Mouse (Mus musculus) MEL (cell line): ENCODE results near the gene Mgp.

Experiments
- CTCF ChIP-seq, 3 experiments: IDR thresholded peaks in 2 of 3; conservative IDR thresholded peaks in 1 of 3; 2 replicates each; pipeline ENCODE4 v1.5.1; 2011 to 2012; ENCODE audit warnings: low read length in 3 of 3, low read depth in 2 of 3, mild to moderate bottlenecking in 2 of 3, improper control_type of control experiment in 1 of 3, inconsistent platforms in 1 of 3, mixed read lengths in 1 of 3, moderate library complexity in 1 of 3; ENCODE audit not compliant: control insufficient read depth in 1 of 3, insufficient read depth in 1 of 3, poor library complexity in 1 of 3, severe bottlenecking in 1 of 3
- E2F4 ChIP-seq: IDR thresholded peaks from 2 replicates; pipeline ENCODE4 v1.6.1; 2011; ENCODE audit warnings: low read depth, low read length, improper control_type of control experiment, borderline replicate concordance
- EP300 ChIP-seq, 2 experiments: IDR thresholded peaks; 2 replicates each; pipeline ENCODE4 v1.6.1; 2011; ENCODE audit warnings: improper control_type of control experiment in 2 of 2, low read length in 2 of 2, low read depth in 1 of 2, mild to moderate bottlenecking in 1 of 2
- SMC3 ChIP-seq: IDR thresholded peaks from 2 replicates; pipeline ENCODE4 v1.6.1; 2011; ENCODE audit warnings: low read depth, low read length, improper control_type of control experiment
- TBP ChIP-seq: IDR thresholded peaks from 2 replicates; pipeline ENCODE4 v1.8.0; 2011; ENCODE audit warnings: low read depth, low read length, improper control_type of control experiment
- TCF12 ChIP-seq: IDR thresholded peaks from 2 replicates; pipeline ENCODE4 v1.6.1; 2014; ENCODE audit warnings: low read depth, mild to moderate bottlenecking, inconsistent platforms, low read length, improper control_type of control experiment, moderate library complexity
- ZMIZ1 ChIP-seq: IDR thresholded peaks from 2 replicates; pipeline ENCODE4 v1.6.1; 2012; ENCODE audit warnings: low read depth, mild to moderate bottlenecking, inconsistent platforms, low read length, improper control_type of control experiment, moderate library complexity

DNA sequence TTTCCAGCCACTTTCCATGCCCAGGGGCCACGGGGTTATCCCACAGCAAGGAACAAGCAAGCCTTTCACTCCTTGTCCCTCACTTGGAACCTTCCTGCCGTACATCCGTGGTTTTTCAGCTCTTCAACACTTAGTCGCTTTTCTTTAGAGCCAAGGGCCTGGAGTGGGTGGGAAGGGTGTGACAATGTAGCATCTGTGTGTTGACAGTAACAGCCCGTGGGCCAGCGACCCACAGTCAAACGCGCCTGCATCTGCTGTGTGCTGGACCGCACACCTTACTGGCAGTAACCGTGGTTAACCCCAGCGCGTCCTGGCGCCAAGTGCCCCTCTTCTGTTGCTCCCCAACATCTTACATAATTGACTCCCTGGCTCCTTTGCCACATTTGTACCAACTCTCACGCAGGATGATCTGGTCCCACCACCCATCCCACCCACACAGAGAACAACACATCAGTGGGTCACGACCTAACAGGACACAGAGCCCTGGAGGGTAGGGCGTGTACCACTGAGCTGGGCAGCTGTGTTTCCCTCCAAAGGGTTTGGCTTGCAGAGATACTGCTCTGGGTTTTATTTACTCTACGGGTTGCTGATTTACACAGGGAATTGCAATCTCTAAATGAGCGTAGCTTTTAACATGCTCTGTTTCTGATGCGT, 30.8 kb upstream of the Mgp start:
- TF ChIP-seq EP300 (IDR thresholded peaks at IDR 0.05; ENCODE audit: low read depth in 1 of 2, low read length in 2 of 2) (no peak), CTCF (IDR thresholded peaks at IDR 0.05 in 2 of 3, conservative IDR thresholded peaks at IDR 0.05 in 1 of 3; ENCODE audit: control insufficient read depth in 1 of 3, insufficient read depth in 1 of 3, low read depth in 2 of 3, low read length in 3 of 3, poor library complexity in 1 of 3, severe bottlenecking in 1 of 3) (no peak), TCF12 (no peak), TBP (no peak), SMC3 (no peak), ZMIZ1 (no peak), E2F4 (no peak)
